Mouse (Mus musculus): ENCODE data around the gene Pitx2. TPM values are rescaled to one million over a fixed set of nuclear protein-coding genes. Genes with fewer than 3 reads are reported as not detected.

The Pitx2 gene
- total RNA-seq (2018; cell fraction: chromatin; rRNA removed) = under 1 TPM in 1 of 26 experiments, not detected in 25; 0.38 TPM
- not detected for total RNA-seq (2018; cell fraction: cytosol; rRNA removed)
- not detected for total RNA-seq (2018; cell fraction: nucleus; rRNA removed)
- polyA plus RNA-seq (2018) = not detected in 3 replicates

DNA sequence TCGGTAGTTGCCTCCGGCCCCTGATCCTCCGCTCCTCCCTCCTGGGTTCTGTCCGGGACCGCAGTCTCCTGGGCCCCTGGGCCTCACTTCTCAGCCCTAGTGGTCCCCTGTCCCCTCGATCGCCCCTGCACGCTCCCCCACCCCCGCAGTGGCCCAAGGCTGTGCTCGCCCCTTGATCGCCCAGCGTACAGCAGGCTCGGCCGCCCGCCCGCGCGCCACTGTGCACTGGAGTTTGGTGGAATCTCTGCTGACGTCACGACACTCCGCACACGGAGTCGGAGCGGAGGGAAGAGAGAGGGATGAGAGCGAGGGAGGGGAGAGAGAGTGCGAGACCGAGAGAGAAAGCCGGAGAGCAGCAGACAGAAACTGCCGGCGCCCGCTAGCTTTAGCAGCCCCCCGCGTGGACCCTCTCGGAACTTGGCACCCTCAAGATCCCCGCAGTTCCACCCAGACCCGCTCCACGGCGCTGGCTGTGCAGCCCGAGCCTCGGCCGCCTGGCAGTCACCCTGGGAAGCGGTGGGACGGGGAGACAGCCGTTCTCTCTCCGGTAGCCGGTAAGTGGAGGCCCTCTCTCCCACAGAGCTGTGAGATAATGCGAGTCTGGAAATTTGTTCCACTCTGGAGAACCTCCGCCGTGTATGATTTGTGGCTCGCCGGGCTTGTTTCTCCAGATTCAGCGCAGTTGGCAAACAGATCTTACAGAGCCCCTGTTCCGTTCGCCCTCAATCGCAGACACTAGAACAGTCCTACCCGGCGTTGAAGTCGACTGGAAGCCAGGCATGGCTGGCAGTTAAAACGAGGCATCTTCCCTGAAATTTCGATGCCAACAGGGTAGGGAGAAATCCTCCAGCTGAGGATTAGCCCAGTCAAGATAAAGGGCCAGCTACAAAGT is at the start of gene Pitx2:
Gene Pitx2, plus strand, starts transcription at position 270 of the 892 bp plus-strand sequence.
- WGBS (ENCODE audit: missing documents) = 3% methylated on average over 54 of the region's 60 CpGs
- Histone ChIP-seq H3K4me3 (ENCODE audit: inconsistent target) (no peak within 1 kb of the TSS), H3K36me3 (ENCODE audit: inconsistent target) (no peaks in the 10 kb centered on the region), H3K79me2 (ENCODE audit: inconsistent target) (no peaks in the 10 kb centered on the region), H3K27ac (no peak within 1 kb of the TSS)

DNA sequence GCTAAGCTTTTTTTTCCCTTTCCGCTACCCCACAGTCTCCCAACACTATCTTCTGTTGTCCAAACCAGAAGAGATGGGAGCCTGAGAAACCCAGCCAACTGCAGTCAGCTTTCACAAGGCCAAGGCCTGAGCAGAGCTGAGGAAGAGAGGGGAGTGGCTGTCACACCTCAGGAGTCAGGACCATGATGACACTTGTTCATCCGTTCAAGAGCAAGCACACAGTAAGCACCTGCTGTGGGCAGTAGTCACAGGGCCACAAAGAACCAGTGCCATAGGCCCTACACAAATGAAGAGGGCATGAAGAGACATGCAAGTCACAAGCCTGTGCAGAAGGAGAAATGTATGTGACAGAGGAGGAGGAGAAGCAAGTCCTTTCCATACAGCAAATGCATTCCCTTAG is 49.7 kb upstream of the Pitx2 start:
- H3K27ac ChIP-seq = no peak overlapping the region
- 97% methylated on average over 2 of the region's 2 CpGs for WGBS (ENCODE audit: missing documents)
- no peaks in the 10 kb centered on the region for H3K36me3 ChIP-seq (ENCODE audit: inconsistent target)
- H3K79me2 ChIP-seq (ENCODE audit: inconsistent target) = no peaks in the 10 kb centered on the region
- H3K4me3 ChIP-seq (ENCODE audit: inconsistent target) = no peak overlapping the region

DNA sequence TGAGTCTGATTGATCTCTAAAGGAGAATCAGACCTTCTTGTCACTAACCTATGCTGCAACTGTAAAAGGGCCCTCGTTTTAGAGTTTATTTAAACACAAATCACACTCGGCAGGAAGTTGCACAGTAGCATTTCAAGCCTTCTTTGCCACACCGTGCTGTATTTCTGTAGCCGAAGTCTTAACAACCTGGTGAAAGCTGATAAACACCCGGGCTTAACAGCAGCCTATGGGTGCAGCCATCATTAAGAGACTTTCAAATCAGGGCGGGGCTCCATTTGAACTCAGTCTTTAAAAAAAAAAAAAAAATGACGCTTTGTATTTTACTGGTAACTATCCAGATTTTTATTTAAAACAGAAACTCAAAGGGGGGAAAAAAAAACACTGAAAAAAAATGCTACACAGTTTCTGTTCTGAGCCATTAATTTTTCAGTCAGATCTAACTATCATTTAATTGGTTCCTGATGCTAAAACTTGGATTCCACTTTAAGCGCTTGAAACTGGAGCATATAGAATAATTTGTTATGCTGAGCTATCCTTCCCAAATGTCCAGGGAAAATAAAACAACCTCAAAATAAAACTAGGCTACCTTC is 48.5 kb upstream of the Pitx2 start:
- 46% methylated on average over 8 of the region's 8 CpGs for WGBS (ENCODE audit: missing documents)
- no peaks in the 10 kb centered on the region for H3K36me3 ChIP-seq (ENCODE audit: inconsistent target)
- H3K79me2 ChIP-seq (ENCODE audit: inconsistent target) = no peaks in the 10 kb centered on the region
- no peak overlapping the region for H3K27ac ChIP-seq
- H3K4me3 ChIP-seq (ENCODE audit: inconsistent target) = no peak overlapping the region

DNA sequence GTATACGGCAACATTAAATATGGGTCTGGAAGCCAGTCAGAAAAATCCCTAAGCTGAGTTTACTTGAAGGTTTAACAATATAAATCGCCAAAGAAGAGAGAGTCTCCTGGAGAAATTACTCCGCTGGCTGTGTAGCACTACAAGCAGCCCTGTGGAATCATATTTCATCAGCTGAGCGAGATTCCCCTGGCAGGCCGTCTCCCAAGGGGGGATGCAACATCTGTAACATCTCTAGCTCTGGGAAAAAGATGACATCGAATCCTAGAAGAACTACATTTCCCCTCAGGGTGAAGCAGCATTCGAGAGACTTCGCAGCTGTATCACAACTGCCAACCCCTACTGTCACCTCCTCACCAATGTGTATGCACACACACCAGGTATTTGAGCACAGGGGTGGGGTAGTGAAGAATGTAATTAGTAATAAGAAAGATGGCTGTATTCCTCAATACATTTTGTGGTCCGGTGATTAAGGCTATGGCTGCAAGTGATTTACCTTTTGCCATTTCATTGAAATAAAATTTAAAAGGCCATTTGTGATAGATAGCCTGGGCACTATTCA is 40.8 kb upstream of the Pitx2 start:
- Histone ChIP-seq H3K4me3 (ENCODE audit: inconsistent target) (no peak overlapping the region), H3K36me3 (ENCODE audit: inconsistent target) (no peaks in the 10 kb centered on the region), H3K27ac (no peak overlapping the region), H3K79me2 (ENCODE audit: inconsistent target) (no peaks in the 10 kb centered on the region)
- 80% methylated on average over 9 of the region's 9 CpGs for WGBS (ENCODE audit: missing documents)

DNA sequence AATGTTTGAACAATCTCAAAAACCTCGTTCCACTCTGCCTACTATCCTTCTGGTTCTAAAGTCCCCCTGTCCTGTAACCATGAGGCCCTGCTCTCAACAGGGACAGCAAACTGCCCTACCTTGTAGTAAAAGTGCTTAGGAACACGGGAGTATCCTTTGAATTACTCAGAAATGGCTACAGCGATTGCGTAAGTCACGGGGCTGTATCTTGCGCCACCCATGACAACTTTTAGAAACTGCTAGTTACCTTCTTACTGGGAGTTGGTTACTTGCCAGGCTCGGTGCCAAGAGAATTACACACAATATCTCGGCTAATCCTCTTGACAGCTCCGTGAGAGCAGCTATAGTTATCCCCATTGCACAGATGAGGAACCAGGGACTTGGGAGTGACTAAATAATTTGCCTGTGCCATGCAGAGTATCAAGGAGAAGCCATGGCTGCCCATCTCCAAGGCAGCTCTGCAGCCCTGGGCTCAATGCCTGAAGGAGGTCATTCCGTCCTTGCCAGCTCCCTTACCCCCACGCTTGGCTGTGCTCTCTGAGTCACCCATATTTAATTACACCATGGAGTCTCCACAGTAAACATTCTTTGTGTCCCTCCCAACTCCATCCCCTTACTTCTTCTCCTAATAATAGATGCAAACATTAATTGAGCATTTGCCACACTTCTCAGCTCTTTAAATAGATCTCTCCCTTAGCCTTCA is 38.2 kb upstream of the Pitx2 start:
- WGBS (ENCODE audit: missing documents) = 85% methylated on average over 11 of the region's 11 CpGs
- Histone ChIP-seq H3K27ac (no peak overlapping the region), H3K4me3 (ENCODE audit: inconsistent target) (no peak overlapping the region), H3K79me2 (ENCODE audit: inconsistent target) (no peaks in the 10 kb centered on the region), H3K36me3 (ENCODE audit: inconsistent target) (no peaks in the 10 kb centered on the region)

DNA sequence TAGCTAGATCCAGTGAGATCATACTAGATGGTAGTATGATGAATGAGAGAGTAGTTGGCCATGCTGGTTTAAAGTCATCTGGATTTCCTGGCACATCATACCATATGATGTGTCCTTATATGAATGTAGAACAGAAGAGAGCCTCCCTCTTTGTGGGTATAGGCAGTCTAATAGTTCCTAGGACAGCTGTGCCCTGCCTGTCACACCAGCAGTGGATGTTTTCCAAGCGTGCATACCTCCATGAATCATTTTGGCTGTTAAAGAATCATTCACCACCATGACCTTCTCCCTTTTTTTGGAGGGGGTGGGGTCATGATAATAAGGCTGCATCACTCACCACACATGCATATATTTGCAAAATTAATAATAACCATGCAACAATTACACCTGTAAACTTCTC is 35.4 kb upstream of the Pitx2 start:
- Histone ChIP-seq H3K79me2 (ENCODE audit: inconsistent target) (no peaks in the 10 kb centered on the region), H3K4me3 (ENCODE audit: inconsistent target) (no peak overlapping the region), H3K27ac (no peak overlapping the region), H3K36me3 (ENCODE audit: inconsistent target) (no peaks in the 10 kb centered on the region)
- 75% methylated on average over 1 of the region's 1 CpGs for WGBS (ENCODE audit: missing documents)

DNA sequence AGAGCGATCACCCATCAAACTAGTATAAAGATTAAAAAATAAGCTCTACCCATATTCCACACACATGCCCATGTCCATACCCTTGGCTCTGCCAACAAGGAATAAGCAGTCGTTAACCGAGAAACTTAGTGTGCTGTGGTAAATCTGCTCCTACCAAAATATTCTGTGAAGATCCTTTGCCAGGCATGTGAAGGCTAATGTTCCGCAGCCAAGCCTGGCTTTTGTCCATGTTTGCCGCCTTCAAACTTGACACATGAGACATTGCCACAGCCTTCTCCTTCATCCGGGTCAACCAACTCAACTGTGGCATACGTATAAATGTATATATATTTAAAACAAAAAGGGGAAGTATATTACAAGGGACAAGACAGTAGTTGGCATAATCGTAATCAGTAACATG is 34.0 kb upstream of the Pitx2 start:
- Histone ChIP-seq H3K79me2 (ENCODE audit: inconsistent target) (no peaks in the 10 kb centered on the region), H3K27ac (no peak overlapping the region), H3K36me3 (ENCODE audit: inconsistent target) (no peaks in the 10 kb centered on the region), H3K4me3 (ENCODE audit: inconsistent target) (no peak overlapping the region)
- 86% methylated on average over 8 of the region's 8 CpGs for WGBS (ENCODE audit: missing documents)

DNA sequence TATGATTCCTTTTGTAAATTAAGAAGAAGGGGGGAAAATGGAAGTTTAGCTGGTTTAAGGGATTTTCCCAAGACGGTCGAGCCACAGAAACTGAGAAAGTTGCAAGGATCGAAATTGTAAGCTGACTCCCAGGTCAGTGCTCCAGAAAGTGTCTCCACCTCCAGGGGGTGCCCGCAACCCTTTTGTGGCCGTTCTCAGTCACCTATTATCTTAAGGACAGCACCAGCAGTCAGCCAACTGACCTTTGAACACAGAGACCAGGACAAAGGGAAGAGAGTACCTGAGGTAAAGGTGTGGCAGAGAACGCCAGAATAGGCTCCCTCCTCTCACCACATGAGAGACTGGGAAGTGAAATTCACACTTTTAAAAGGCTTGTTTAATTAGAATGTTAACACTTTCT is 33.0 kb upstream of the Pitx2 start:
- H3K4me3 ChIP-seq (ENCODE audit: inconsistent target) = no peak overlapping the region
- no peaks in the 10 kb centered on the region for H3K79me2 ChIP-seq (ENCODE audit: inconsistent target)
- no peaks in the 10 kb centered on the region for H3K36me3 ChIP-seq (ENCODE audit: inconsistent target)
- WGBS (ENCODE audit: missing documents) = 12% methylated on average over 6 of the region's 6 CpGs
- H3K27ac ChIP-seq = no peak overlapping the region

DNA sequence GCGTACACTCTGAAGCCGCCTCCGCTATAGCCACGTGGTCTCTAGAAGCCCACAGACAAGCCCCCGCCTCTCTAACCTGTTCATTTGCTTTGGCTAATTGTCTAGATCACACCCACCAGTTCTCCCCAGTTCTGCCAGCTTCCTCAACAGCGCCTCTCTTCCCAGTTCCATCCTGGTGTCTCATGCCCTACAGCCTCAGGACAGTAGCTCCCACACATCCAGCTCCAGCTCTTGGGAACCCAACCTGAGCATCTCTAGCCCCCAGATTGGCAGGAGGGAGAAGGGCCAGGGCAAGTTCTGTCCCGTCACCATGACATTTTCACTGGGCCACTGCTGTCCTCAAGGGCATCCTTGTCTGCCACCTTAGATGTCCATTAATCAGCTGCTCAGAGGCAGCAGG is 29.3 kb upstream of the Pitx2 start:
- Histone ChIP-seq H3K79me2 (ENCODE audit: inconsistent target) (no peaks in the 10 kb centered on the region), H3K27ac (no peak overlapping the region), H3K36me3 (ENCODE audit: inconsistent target) (no peaks in the 10 kb centered on the region), H3K4me3 (ENCODE audit: inconsistent target) (no peak overlapping the region)
- 80% methylated on average over 7 of the region's 7 CpGs for WGBS (ENCODE audit: missing documents)

DNA sequence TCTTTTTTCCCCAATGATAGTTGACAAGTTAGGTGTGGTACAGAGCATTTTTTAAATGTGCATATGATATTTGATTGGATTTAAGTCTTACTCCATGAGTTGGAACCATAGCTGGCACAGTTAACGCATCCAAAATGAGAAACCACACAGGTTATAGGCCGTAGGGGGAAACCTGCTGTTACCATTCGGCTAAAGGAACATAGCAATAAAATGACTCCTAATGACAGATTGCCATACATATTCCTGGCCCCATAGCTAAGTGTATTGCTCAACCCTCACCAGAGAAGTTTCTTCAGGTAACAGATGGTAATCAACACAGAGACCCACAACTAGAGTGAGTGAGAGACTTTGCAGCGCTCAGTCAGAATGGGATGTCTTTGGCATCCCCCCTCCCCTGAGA is 27.9 kb upstream of the Pitx2 start:
- no peak overlapping the region for H3K27ac ChIP-seq
- no peaks in the 10 kb centered on the region for H3K36me3 ChIP-seq (ENCODE audit: inconsistent target)
- no peak overlapping the region for H3K4me3 ChIP-seq (ENCODE audit: inconsistent target)
- WGBS (ENCODE audit: missing documents) = 93% methylated on average over 4 of the region's 4 CpGs
- H3K79me2 ChIP-seq (ENCODE audit: inconsistent target) = no peaks in the 10 kb centered on the region

DNA sequence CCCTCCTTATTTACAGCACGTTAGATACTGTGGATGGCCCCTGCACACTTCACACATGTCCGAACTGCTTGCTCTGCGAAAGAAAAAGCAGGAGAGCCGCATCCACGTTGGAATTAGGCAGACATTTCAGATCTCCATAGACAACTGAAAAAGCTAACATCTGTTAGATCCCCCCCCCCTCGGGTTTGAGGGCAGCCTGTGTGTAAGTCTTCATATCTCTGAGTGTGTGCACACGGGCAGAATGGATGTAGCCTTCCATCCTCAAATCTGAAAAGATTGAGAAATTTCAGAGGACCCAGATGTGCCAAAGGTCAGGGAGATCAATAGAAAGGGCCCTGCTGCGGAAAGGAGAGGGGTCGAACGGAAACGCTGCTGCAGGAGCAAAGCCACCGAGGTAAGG is 5.2 kb upstream of the Pitx2 start:
- H3K79me2 ChIP-seq (ENCODE audit: inconsistent target) = no peaks in the 10 kb centered on the region
- H3K27ac ChIP-seq = no peak overlapping the region
- H3K4me3 ChIP-seq (ENCODE audit: inconsistent target) = no peak overlapping the region
- H3K36me3 ChIP-seq (ENCODE audit: inconsistent target) = no peaks in the 10 kb centered on the region
- WGBS (ENCODE audit: missing documents) = 10% methylated on average over 12 of the region's 12 CpGs

DNA sequence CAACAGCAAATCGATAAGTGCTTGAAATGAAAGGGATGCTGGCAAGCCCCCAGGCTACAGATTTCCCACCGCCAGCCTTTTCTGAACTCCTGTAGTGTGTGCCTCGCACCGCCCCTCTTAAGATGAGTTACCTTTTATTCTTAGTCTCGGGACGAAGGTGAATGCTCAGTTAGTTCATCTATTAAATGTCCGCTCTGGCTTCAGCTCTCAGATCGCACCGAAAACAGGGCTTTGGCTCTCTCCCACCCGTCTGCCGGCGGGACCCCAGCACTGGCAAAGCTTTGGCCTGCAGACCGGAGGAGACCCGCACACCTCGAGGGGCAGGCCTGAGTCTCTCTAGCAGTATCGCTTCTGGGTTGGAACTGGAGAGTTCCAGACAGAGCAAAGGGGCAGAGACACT is 4.6 kb upstream of the Pitx2 start:
- H3K27ac ChIP-seq = no peak overlapping the region
- WGBS (ENCODE audit: missing documents) = 6% methylated on average over 16 of the region's 16 CpGs
- no peaks in the 10 kb centered on the region for H3K79me2 ChIP-seq (ENCODE audit: inconsistent target)
- H3K36me3 ChIP-seq (ENCODE audit: inconsistent target) = no peaks in the 10 kb centered on the region
- no peak overlapping the region for H3K4me3 ChIP-seq (ENCODE audit: inconsistent target)

DNA sequence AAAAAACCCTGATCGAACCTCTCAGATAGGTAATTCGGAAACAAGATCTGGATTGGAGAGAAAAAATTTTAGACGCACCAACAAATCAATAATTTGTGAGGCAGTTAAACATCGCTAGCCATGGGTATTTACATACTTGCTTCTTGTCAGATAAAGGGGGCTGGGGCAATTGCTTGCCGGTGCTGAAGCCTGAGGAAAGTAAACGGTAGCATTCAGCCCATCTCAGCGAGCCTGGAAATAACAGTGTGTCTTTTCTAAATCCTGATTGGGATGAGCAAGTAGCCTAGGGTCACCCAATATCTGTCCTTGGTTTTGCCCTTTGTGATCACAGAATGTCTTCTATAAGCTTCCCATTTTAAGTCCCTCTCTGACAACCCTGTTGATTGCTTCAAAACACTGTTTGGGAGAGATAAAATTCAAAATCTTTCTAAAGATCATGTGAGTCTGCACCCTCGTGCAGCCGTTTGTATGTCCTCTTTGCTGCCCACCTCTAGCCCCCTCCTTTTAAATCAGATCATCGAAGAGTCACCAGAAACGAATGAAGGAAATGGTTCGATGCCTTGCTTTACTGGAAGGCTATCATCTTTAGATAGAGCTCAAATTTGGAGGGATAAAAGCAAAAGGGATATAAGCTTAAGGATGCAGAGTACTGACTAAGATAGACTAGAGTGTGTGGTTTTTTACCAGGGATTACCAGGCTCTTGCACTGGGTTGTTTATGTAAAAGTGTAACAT is 3.7 kb upstream of the Pitx2 start:
- no peak overlapping the region for H3K4me3 ChIP-seq (ENCODE audit: inconsistent target)
- H3K79me2 ChIP-seq (ENCODE audit: inconsistent target) = no peaks in the 10 kb centered on the region
- H3K27ac ChIP-seq = no peak overlapping the region
- H3K36me3 ChIP-seq (ENCODE audit: inconsistent target) = no peaks in the 10 kb centered on the region
- 7% methylated on average over 12 of the region's 12 CpGs for WGBS (ENCODE audit: missing documents)

DNA sequence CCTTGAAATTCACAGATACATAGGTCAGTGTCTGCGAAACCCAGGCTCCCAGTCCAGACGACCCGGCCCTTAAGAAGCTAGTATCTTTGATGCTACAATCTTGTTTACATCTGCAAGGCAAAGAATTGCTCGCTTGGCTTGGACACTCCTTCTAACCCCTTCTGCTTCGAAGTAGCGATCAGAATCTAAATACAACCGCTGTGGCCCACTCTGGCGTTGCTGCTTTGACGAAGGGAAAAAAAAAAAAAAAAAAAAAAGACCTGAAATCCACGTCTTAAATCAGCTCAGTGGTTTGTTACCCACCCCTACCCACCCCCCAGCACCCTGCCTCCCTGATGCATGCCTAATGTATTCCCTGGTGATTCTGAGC is 3.1 kb upstream of the Pitx2 start:
- no peak overlapping the region for H3K4me3 ChIP-seq (ENCODE audit: inconsistent target)
- no peak overlapping the region for H3K27ac ChIP-seq
- H3K36me3 ChIP-seq (ENCODE audit: inconsistent target) = no peaks in the 10 kb centered on the region
- H3K79me2 ChIP-seq (ENCODE audit: inconsistent target) = no peaks in the 10 kb centered on the region
- WGBS (ENCODE audit: missing documents) = 11% methylated on average over 10 of the region's 10 CpGs
